Mouse (Mus musculus) ovary, postnatal 10 days (tissue): ENCODE results near the gene Ccdc124.
"Not testable (repeated sequence)": the region's sequence is repeated elsewhere in the genome, so short reads cannot be mapped to it uniquely, and the experiment has no call there.

ENCODE experiments used
- DNase-seq: peaks from one replicate; pipeline ENCODE4 v3.0.0; 2022; ENCODE audit warnings: low spot score

Ccdc124 gene

DNA sequence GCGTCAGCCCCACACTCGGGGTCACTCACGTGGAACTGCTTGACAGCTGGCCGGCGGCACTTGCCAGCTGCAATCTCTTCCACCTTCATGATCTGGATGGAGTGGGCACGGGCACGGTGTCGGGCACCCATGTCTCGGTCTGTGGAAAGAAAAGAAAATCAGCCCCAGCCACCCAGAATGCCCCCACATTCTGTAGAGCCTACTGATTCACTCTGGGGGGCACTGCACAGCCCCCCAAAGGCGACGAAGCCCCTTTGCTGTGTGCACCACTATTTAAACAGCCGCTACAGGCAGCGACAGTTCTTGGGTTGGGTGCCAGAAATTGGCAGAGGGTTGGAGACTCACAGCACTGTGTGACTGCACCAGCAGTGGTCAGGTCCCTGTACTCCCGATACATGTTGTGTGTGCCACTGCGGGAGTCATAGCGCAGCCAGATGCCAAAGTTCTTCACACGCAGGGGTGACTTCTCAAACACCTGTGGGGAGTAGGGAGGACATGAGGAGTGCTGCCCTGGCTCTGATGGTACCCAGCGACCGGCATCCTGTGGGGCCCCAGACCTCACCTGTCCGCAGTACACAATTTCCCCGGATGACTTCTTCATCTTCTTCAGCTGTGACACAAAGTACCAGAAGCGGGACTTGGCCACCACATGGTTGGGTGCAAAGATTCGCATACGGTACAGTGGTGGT is 22.0 kb upstream of the Ccdc124 start:
- DNase-seq: not testable (repeated sequence)

DNA sequence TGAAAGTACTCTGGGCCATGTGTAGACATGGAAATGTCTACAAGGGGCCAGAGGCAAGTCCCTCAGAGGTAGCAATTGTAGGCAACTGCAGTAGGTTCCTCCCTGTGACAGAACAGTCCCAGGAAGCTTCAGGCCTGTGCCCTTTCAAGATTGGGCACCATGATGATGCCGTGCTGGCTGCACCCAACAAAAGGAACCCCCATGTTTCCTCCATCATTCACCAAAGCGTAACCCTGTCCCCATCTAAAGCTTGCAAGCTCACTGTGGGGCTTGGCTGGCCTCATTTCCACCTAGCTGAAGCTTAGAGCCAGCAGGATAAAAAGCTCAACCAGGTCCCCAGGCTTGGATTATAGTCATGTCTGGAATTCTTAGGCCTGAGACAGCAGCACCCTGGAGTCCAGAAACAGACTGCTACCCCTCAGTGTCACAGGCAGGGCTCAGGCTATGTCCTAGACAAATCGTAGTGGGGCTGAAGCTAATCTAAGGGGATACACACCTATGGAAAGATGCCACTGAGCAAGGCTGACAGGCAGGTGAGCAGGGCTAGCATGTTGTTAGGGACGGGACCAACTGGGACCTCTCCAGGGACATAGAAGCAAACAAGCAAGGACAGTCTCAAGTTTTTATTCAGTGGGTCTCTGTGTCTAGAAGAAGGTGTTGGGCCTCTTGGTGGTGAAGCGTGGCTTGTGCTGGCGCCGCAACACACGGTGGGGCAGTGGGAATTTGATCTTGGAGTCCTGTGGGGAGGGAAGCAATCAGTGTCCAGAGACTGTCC is 21.2 kb upstream of the Ccdc124 start:
- DNase-seq: no peak

DNA sequence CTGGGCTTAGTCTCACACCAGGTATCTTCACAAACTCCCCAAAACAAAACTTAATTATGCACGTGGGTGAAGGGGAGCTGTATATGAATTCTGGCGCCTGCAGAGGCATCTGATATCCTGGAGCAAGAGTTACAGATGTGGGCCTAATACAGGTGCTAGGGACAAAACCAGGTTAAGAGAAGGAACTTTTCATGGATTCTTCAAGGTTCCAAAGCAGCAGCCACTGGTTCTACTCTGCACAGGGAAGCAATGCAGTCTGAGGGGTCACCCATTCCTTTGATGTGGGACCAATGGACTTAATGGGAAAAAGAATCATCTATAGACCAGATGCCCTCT is 20.6 kb upstream of the Ccdc124 start:
- DNase-seq: no peak

DNA sequence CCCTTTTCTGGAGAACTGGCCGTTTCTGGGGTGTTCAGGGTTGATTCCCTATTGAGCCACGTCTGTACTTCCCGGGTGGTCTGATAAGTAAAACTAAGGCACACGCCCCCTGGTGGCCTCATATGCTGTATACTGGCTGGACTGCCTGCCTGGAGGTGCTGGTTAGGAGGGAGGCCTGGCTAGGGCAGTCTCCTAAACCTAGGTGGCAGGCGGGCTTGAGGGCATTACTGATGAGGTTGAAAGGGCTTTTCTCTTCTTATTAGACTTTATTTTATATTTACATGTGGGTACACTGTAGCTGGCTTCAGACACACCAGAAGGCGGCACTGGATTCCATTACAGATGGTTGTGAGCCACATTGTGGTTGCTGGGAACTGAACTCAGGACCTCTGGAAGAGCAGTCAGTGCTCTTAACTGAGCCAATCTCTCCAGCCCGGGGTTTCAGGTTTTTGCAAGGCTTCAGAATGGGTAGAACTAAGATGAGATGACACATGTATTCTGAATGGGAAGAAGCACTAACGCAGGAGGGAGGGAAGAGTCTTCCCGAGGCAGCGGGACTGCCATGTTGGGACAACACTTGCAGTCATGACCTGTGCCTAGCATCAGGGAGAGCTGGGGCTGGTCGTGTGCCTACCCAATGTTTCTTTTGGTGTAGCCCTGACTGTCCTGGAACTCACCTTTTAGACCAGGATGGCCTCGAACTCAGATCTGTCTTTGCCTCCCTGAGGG is 20.1 kb upstream of the Ccdc124 start:
- no peak for DNase-seq

DNA sequence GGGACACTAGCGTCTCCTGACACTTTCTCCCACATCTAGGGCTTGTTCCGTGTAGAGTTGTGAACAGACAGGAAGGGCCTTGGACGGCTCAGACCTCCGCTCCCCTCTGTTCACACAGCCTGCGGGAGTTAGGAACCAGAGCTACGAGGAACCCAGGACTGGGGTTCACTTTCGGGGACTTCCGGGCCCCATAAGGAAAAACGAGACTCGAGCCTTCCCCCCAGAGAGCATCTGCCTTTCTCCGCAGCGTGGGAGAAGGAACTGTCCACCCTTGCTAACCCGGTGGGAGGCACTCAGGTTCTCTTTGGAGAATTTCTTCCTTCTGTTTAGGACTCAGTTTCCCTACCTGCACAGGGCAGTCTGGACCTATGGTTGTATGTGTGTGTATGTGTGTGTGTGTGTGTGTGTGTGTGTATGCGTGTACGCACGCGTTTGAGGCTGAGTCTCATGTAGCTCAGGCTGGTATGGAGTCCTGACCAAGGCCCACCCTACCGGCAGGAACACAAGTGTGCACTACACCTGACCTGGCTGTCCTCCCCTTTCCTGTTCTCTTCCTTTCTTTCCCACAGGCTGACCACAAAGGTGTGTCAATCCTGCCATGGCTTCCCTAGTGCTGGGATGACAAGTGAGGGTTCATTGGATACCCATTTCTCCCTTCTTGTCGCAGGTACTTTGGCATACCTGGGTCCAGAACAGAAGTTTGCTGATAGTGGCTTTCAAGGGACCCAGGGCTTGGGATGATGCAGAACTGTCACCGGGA is 19.3 kb upstream of the Ccdc124 start:
- no peak for DNase-seq

DNA sequence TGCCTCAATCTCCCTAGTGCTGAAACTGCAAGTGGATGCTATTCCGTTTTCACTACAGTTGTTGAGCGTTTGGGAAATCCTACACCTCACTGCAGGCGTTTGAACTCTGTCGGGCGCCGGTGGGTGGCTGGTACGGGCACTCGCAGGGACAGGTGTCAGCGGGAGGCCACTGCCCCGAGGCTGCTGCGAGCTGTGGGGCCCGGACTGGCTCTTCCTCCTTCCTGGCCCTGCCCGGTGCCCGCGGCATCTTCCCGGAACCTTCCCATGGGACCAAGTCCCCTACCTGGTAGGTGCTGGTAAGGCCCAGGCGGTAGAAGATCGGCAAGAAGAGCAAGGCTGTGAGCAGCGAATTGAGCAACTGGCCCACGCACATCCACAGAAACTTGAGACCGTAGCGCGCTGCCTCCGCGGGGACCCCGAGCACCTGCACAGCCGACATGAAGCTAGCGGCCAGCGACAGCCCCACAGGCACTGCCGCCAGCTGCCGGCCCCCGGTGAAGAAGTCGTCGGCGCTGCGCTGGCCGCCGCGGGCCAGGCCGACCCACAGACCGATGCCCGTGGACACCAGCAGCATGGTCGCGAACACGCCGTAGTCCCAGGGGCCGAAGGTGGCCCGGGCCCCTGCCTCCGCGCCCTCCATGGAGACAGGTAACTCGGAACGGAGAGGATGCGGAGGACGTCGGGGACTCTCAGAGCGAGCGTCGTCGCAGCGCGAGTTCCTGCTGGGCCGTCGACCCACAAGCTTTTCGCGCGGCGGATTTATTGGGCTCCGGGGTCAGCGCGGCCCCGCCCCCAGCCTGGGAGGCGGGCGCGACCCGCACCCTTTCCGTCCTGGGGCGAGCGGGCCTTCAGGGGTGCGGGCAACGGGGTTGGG is 18.5 kb upstream of the Ccdc124 start, which contains the start of gene Slc5a5:
Gene Slc5a5, minus strand, starts transcription at position 736 of the 874 bp plus-strand sequence.
- DNase-seq: no peak

DNA sequence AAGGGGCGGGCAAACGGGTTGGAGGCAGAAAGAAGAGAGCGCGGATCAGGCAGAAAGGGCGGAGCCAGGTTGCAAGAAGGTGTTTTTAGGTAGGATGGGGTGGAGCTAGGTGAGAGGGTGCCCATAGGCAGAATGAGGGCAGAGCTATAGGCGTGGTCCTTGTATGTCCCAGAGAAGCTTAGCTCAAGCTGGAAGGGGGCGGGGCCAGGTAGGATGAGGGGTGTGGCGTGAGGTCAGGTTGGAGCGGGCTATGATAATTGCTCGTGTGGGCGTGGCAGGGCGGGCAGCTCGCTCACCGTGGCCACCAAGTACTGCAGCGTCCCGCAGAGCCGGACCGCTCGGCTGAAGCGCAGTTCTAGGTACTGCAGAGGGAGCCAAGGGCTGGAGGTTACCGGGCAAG is 17.6 kb upstream of the Ccdc124 start:
- no peak for DNase-seq

DNA sequence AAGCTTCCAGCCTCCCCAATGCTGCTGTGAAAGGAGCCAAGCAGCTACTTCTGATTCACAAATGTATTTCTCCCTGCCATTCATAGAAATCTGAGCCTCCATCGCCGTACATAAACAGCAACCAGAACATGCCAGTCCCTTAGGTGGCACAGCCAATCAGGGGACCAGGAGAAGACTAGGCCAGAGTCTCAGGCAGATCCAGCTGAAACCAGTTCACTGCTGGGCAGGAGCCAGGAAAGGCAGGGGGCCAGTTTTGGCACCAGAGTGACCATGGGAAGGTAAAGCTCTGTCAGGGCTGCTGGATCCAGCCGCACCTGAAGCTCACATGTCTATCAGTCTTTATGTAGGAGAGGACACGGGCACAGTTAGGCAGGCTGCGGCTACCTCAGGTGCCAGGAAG is 16.9 kb upstream of the Ccdc124 start:
- DNase-seq: no peak

DNA sequence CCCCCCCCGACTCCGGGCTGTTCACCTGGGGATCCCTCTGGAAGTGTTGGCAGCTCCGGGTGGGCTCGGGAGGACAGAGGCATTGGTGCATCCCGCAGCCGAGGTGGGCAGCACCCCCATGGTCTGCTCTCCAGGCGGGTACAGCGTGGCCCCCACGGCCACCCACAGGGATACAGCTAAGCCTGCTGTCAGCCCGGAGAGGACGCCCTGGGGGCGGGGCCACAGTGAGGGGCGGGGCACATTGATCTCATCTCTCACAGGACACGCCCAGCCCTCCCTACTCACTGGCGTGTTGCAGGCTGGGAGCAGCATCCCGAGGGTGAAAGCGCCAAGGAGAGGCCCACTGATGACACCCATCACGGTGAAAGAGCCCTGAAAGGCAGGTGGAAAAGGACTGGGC is 13.9 kb upstream of the Ccdc124 start:
- no peak for DNase-seq

DNA sequence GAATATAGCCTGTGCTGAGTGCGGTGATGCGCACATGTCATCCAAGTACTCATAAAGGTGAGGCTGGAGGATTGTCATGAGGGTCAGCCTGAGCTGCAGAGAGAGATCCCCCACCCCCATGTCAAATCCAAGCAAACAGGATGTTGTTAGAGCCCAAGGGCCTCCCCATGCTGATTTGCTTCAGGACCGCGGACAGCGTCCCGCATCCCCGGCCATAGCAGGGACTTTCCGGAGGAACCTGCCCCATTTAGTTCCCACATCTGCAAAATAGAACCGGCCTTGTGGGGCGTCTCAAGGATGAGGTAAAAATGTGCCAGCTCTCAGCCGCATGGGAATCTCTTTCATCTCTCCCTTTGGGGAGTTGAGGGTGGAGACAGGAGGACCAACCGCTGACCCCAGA is 11.9 kb upstream of the Ccdc124 start:
- DNase-seq: no peak

DNA sequence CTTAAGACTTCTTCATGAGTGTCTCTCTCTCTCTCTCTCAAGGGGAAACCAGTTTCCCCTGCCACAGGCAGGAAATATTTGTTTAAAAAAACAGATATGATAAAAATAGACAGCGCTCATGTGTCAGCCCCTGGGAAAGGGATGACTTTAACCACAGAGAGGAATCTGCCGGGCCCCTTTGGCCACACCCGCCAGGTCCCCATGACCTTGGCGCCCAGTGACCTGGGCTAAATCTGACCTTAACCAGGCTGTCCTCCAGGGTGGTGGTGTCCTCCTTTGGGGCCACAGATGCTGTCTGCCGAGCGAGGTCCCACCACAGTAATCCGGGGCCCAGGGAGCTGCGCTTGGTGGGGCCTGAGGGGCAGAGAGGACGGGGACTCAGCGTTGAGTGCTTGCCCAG is 10.9 kb upstream of the Ccdc124 start:
- DNase-seq: no peak

DNA sequence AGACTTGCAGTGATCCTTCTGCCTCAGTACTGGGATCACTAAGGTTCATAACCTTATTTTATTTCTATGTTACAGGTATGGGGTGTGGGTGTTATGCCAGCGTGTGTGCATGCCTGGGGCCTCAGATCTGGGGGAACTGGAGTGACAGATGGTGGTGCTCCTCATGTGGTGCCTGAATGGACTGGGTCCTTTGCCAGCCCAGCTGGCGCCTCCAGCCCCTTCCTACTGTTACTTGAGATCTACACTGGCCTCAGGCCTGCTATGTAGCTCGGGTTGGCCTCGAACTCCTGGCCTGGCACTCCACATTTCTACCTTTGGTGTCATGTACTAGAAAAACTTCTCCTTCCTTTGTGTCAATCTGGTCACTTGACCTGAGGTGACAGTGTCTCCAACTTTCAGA is 10.5 kb upstream of the Ccdc124 start:
- DNase-seq: no peak

DNA sequence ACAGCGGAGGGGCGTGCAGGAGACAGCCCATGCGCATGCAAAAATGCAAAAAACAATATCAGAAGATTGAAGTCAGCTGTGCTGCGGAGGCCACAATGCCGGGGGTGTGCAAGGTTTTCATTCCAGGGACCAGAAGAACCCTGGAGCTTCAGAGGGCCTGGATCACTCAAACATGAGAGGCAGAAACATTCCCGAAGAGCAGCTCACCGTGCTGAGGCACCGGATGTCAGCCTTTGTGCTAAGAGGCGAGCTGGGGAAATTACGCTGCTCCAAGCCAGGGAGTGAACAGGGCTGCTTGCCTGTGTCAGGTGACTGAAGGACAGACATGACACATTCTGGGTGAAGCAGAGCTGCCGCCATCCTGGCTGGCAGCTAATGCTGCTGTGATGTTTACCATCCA is 6.8 kb upstream of the Ccdc124 start:
- no peak for DNase-seq

DNA sequence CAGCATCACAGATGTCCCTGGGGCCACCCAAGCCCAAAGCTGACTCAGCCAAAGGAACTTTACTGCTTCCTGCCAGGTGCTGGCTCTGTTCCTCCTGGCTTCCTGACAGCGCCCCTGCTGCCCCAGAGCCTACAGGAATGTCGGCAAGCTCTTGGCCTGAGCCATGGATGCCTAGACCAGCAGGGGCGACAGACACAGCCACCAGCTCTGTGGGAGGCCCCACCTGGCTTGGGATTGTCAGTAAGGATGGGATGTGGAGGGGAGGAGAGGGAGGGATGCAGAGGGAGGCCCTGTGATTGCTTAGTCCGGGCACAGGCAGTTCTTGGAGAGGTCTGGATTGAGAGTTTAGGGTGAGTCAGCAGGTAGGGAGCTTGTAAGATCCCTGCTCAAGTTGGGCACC is 6.4 kb upstream of the Ccdc124 start:
- no peak for DNase-seq

DNA sequence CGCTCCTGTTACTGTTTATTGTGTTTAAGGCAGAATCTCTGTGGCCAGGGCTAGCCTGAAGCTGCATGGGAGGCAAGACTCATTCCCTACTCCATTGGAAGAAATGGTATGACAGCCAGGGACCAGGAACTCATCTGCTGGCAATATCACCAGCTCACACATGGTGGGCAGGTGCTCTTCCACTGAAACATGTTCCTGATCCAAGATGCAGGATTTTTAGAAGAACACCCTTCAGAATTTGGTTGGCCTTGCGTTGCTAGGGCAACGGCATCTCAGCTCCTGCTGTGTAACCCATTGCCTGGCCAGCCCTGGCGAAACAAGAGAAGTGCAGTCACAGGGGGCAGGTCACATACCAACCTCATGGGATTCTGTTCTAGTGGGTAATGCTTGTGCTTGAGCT is 5.8 kb upstream of the Ccdc124 start:
- DNase-seq: no peak

DNA sequence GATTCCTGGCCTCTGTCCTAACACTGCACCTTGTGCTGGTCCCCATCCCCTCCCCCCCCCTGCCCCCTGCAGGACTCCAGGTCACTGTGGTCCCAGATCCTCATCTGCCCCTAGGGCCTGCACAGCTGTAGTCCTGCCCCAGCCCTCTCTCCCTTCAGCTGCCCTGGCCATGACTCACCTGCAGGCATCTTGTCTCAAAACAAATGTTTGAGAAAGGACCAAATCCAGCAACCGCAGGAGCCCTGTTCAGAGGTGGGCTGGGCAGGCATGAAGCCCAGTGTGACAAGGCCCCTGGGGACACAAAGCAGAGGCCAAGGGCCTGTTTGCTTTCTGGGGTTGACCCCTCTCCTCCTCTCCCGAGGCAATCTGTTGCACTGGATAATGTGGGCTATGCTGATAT is 4.4 kb upstream of the Ccdc124 start:
- DNase-seq: no peak

DNA sequence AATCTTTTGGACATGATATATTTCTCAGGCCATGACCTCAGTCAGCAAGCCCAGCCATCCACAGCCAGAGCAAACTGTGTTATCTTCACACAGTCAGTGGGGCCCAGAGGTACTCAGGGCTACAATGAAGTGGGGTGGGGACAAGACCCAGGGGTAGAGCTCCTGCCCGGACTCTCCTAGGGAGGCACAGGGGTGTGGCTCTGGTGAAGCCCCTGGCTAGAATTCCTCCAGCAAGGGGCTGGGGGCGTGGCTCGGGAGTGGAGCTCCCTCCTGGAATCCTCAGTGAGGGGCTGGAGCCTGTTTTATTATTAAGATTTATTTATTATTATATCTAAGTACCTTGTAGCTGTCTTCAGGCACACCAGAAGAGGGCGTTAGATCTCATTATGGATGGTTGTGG is 2.6 kb upstream of the Ccdc124 start:
- DNase-seq: no peak

DNA sequence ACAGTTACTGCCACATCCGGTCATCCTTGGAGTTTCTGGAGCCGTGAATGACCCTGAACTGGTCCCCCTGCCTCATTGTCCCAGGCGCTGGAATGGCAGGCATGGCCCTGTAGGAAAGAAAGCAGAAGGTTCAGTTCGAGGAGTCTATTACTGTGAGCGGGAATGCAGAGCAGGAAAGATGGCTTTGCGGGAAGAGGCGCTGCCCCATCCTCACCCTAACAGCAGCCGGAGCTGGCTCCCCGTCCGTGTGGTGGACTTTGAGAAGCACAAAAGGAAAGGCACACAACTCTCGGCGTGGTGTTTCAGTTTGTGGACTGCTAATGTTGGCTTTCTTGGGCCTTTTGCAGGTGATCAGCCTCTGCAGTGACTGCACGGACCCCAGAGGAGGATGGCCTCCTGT is 706 bp upstream of the Ccdc124 start:
- no peak for DNase-seq

DNA sequence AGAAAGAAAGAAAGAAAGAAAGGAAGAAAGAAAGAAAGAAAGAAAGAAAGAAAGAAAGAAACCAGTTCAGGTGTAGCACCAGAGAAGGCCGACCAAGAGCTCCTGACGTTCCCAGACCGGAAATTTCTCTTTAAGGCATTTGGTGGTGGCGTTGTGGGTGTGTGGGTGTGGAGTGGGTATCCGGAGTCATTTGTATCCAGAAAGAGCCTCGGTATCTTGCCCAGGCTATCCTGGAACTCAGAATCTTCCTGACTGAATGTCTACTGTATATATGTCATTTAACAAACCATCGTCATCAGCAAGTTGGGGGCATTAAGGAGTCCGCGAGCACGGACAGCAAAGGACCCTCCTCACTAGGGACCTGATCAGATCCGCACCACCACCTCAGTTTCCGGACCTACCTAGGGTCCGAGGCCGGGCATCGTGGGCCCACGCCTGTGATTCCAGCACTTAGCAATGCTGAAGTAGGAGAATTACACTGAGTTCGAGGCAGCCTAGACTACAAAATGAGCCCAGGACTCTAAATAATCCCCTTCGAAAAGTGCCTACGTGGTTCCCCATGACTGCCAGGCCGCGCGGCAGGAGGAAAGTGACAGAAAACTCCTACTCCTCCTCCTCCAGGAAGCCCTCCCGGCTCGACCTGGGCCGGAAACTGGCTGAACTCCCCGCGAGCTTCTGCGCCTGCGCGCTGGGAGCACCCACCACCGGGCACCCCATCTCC is 932 bp downstream of the Ccdc124 start:
- no peak for DNase-seq

DNA sequence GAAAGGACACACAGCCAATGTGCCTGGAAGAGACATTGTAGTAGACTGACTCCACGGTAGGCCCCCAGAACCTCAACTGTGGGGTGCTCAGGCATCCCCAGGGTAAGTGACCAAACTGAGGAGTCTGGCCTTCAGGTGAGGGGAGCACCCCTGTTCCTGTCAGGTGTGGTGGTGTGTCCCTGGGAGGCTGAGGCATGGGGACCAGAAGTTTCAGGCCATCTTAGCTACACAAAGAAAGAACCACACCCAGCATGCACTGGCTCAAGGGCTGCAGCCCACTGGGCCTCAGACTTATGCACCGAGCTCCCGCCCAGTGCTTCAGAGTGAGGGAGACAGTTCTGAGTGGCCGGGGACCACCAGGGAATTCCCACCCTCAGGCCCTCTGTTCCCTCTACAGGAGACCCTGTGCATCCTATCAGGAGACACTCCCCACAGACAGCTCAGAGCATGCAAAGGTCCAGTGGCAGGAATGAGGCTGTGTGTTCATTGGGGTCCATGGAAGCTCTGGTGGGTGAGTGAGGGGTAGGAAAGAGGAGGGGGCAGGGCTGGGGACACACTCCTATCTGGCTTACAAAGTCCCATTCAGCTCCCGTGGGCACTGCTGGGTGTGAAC is 2.4 kb downstream of the Ccdc124 start:
- no peak for DNase-seq
